Mouse (Mus musculus): ENCODE results near the gene Zpbp. TPM values are rescaled to one million over a fixed set of nuclear protein-coding genes. Genes with fewer than 3 reads are reported as not detected.

Zpbp gene
- 0.09 and 0.18 TPM in 2 replicates for total RNA-seq (2023)

DNA sequence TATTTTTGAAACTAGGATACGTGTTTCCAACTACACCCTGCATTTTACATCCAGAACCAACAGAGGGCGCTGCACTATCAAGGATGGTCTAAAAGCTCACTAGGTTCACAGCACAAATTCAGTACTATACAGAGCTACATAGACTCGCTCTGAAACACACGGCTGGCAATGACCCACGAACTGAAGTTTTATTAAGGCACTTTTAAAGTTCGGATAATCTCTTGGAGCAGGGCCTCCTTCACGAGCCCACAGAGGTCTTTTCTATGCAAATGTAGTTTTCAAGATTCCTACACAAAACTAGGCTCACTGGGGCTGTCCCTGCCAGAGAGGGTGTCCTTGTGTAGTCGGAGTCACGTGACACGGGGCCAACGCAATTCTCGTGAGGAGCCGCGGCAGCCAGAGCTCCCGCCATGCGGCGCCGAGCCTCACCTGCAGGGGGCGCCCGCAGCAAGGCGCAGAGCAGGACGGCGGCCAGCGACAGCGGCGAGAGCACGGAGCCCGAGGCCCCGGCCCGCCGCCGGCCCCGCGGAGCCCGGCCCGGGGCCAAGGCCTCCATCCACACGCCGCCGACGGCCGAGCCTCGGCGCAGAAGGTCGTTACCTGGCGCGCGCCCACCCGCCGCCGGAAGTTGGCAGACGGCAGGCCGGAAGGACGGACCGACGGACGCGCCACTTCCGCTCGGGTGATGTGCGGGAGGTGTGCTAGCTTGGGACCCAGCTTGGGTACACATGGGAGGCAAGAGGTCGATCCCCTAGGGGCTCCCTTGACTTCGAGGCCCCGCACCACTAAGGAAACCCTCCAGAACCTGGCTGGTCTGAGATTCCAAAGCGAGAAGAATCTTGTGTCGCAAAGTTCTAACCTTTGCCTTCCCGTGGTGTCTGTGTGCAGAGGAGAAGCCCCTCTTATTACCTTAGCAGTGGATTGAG, at the start of gene Zpbp, which contains the start of gene Spata48:
Zpbp (minus strand) TSS at position 774 of the 926 bp plus-strand sequence.
Spata48 (plus strand) TSS at position 460 of the 926 bp plus-strand sequence.

Other genes starting within 250 kb of the Zpbp start
- 0.84 and 3.0 TPM in 2 replicates for gene Spata48, start 314 bp downstream of the Zpbp start, total RNA-seq (2023)
- gene 4930512M02Rik, start 165.4 kb upstream of the Zpbp start, total RNA-seq (2023): not detected in 2 replicates
- gene Ikzf1, start 222.6 kb upstream of the Zpbp start, total RNA-seq (2023): 214 and 231 TPM in 2 replicates

Measured in neutrophil, adult 65 days (primary cell).